Mouse (Mus musculus): ENCODE measurements around the gene Fnd3c2. TPM values are rescaled to one million over a fixed set of nuclear protein-coding genes. Genes with fewer than 3 reads are reported as not detected.
"Not testable (repeated sequence)": the region's sequence is repeated elsewhere in the genome, so short reads cannot be mapped to it uniquely, and the experiment has no call there.

Fnd3c2 gene
- polyA plus RNA-seq (2015; fragmentation: Nextera tagmentation; extraction: Ambion mirVana) = not detected in 2 replicates

DNA sequence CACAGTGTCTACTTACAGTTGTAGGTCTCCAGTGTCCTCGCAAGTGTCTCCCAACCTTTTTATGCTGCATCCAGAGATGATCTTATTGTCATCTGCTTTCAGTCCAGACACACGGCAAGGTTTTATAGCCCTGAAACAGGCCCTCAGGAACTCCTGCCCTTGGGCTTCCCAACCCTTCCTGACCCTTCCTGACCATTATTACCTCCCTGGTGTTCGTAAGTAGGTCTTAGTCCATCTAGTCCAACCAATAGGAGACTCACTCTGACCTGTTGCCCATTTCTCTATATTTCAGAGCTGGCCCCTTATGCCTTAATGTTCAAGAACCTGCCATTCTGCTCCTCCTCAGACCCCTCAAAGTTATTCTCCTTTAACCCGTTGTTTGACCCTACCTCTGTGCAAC is at the start of gene Fnd3c2:
Gene Fnd3c2, minus strand, starts transcription at position 101 of the 400 bp plus-strand sequence.
- H3K27me3 ChIP-seq (ENCODE audit: insufficient read depth, low read length) = peaks cover 3% of the 10 kb centered on the region; the same call in 1 of the 2 replicates
- 84% methylated on average over 4 of the region's 4 CpGs for WGBS
- H3K9me3 ChIP-seq (ENCODE audit: low read length) = no peaks in the 10 kb centered on the region
- H3K4me3 ChIP-seq (ENCODE audit: low read length) = no peak within 1 kb of the TSS
- no peak within 1 kb of the TSS for H3K9ac ChIP-seq (replicated peaks; ENCODE audit: low read length)
- no peaks in the 10 kb centered on the region for H3K36me3 ChIP-seq (ENCODE audit: insufficient read depth, low read length)
- H3K4me2 ChIP-seq (replicated peaks; ENCODE audit: low read depth, low read length) = no peak within 1 kb of the TSS
- no peak for ATAC-seq (ENCODE audit: low FRiP score, low TSS enrichment)
- H3K4me1 ChIP-seq (ENCODE audit: insufficient read depth, low read length) = no peaks in the 10 kb centered on the region
- no peak within 1 kb of the TSS for H3K27ac ChIP-seq (ENCODE audit: low read length)

GRCm38 (mm10) chrX:106284441-106284840 is 29.3 kb upstream of the Fnd3c2 start:
- WGBS = 89% methylated on average over 2 of the region's 2 CpGs
- Histone ChIP-seq H3K27ac (ENCODE audit: low read length) (no peak overlapping the region), H3K4me3 (ENCODE audit: low read length) (no peak overlapping the region), H3K4me1 (ENCODE audit: insufficient read depth, low read length) (no peaks in the 10 kb centered on the region), H3K9ac (replicated peaks; ENCODE audit: low read length) (no peak overlapping the region), H3K9me3 (ENCODE audit: low read length) (no peaks in the 10 kb centered on the region), H3K4me2 (replicated peaks; ENCODE audit: low read depth, low read length) (no peak overlapping the region), H3K27me3 (ENCODE audit: insufficient read depth, low read length) (no peaks in the 10 kb centered on the region; the same call in 1 of the 2 replicates), H3K36me3 (ENCODE audit: insufficient read depth, low read length) (no peaks in the 10 kb centered on the region)
- ATAC-seq (ENCODE audit: low FRiP score, low TSS enrichment) = no peak

- H3K9me3 ChIP-seq (ENCODE audit: low read length) = peaks cover 12% of the 10 kb centered on the region
- H3K9ac ChIP-seq (replicated peaks; ENCODE audit: low read length) = 0 out of 2 replicates have a peak within 1 kb of the TSS, but pooled peaks have one; percentile 77
- H3K4me2 ChIP-seq (replicated peaks; ENCODE audit: low read depth, low read length) = peak within 1 kb of the TSS; percentile 54
- H3K4me3 ChIP-seq (ENCODE audit: low read length) = peak within 1 kb of the TSS; percentile 65
- no peak for ATAC-seq (ENCODE audit: low FRiP score, low TSS enrichment)
- H3K4me1 ChIP-seq (ENCODE audit: insufficient read depth, low read length) = no peaks in the 10 kb centered on the region
- no peaks in the 10 kb centered on the region for H3K27me3 ChIP-seq (ENCODE audit: insufficient read depth, low read length)
- WGBS = 85% methylated on average over 25 of the region's 25 CpGs
- H3K27ac ChIP-seq (ENCODE audit: low read length) = no peak within 1 kb of the TSS
- H3K36me3 ChIP-seq (ENCODE audit: insufficient read depth, low read length) = no peaks in the 10 kb centered on the region
These were observed 34.1 kb downstream of the Fnd3c2 start, which contains the start of gene Taf9b for GRCm38 (mm10) chrX:106221058-106221457. Gene Taf9b, minus strand, starts transcription at chrX:106221158.

DNA sequence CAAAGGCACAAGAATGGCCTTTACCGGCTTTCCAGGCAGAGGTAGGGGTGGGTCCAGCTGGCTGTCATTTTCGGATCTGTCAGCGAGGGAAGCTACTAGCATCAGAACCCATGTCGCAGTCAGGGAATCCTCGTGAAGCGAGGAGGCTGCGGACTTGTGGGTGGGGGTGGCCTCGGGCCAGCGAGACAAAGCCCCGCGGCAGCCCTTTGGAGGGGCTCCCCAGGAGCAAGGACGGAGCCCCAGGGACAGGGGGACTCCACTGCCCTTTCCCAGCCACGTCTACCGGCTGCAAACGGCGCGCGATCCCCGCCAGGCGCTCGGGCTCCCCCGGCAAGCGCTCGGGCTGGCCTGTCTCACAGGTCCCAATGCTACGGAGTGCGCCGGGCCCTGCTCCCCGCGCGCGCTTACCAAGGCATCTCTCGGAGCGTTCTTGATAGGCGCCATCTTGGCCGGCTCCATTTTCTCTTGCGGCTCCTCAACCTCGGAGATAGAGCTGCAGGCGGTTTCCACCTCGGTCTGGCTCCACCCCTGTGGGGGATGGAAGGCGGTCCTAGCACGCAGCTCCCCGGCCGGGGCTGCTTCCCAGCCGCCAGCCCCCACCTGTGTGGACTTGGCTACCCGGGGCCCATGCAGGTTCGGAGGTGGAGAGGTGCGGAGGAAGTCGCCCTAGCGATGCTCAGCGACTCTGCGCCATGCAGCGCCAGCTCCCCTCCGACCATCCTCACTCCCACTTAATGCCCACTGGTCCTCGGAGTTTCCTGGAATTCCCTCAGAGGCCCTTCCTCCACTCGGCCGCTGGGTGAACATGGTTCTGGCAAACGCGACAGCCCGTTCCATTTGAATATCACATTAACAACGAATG is 35.8 kb downstream of the Fnd3c2 start:
- no peaks in the 10 kb centered on the region for H3K27me3 ChIP-seq (ENCODE audit: insufficient read depth, low read length)
- peak overlapping the region; percentile 58; the same call in 1 of the 2 replicates for H3K27ac ChIP-seq (ENCODE audit: low read length)
- peak overlapping the region; percentile 54 for H3K4me2 ChIP-seq (replicated peaks; ENCODE audit: low read depth, low read length)
- H3K36me3 ChIP-seq (ENCODE audit: insufficient read depth, low read length) = no peaks in the 10 kb centered on the region
- peak; percentile 96 for ATAC-seq (ENCODE audit: low FRiP score, low TSS enrichment)
- peaks cover 12% of the 10 kb centered on the region for H3K9me3 ChIP-seq (ENCODE audit: low read length)
- peak overlapping the region; percentile 77 for H3K9ac ChIP-seq (replicated peaks; ENCODE audit: low read length)
- 21% methylated on average over 60 of the region's 60 CpGs for whole genome bisulfite sequencing
- peak overlapping the region; percentile 65 for H3K4me3 ChIP-seq (ENCODE audit: low read length)
- no peaks in the 10 kb centered on the region for H3K4me1 ChIP-seq (ENCODE audit: insufficient read depth, low read length)

DNA sequence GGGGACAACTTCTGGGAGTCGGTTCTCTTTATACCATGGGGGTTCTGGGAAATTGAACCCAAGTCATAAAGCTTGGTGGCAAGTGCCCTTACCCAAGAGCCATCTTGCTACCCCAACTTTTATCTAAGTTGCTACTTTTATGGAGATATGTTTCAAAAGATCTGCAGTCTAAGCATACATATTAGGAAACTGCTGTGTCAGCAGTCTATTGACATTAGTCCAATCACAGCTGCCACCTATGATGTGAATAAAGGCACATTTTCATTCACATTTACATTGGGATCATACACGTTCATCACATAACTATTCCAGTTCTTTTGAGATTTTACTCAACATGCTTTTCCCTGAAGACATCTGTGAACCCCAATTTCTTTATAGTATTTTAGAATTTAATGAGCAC is 46.1 kb downstream of the Fnd3c2 start:
- H3K9me3 ChIP-seq (ENCODE audit: low read length) = no peaks in the 10 kb centered on the region
- H3K36me3 ChIP-seq (ENCODE audit: insufficient read depth, low read length) = no peaks in the 10 kb centered on the region
- no peaks in the 10 kb centered on the region for H3K4me1 ChIP-seq (ENCODE audit: insufficient read depth, low read length)
- H3K27ac ChIP-seq (ENCODE audit: low read length) = no peak overlapping the region
- H3K4me3 ChIP-seq (ENCODE audit: low read length) = no peak overlapping the region
- no peak overlapping the region for H3K4me2 ChIP-seq (replicated peaks; ENCODE audit: low read depth, low read length)
- no peak for ATAC-seq (ENCODE audit: low FRiP score, low TSS enrichment)
- no peak overlapping the region for H3K9ac ChIP-seq (replicated peaks; ENCODE audit: low read length)
- 85% methylated on average over 2 of the region's 2 CpGs for WGBS
- no peaks in the 10 kb centered on the region for H3K27me3 ChIP-seq (ENCODE audit: insufficient read depth, low read length)

DNA sequence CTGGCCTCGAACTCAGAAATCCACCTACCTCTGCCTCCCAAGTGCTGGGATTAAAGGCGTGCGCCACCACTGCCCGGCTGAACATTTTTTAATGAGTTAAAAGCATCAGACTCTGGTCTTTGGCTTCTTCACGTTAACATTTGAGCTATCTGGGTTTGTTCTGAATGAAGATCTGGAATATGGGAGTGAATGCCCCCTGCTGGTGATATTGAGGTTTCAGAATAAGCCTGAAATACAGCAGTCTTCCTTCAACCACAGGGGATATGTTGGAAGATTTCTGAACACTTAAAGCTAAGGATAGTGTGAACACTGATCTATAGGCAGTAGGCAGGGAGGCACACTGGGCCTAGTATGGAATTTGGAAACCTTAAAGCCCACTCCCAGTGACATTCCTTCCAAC is 56.3 kb downstream of the Fnd3c2 start:
- Histone ChIP-seq H3K27me3 (ENCODE audit: insufficient read depth, low read length) (no peaks in the 10 kb centered on the region), H3K9me3 (ENCODE audit: low read length) (no peaks in the 10 kb centered on the region), H3K9ac (replicated peaks; ENCODE audit: low read length) (no peak overlapping the region), H3K36me3 (ENCODE audit: insufficient read depth, low read length) (peaks cover 31% of the 10 kb centered on the region), H3K4me3 (ENCODE audit: low read length) (no peak overlapping the region), H3K4me1 (ENCODE audit: insufficient read depth, low read length) (no peaks in the 10 kb centered on the region), H3K4me2 (replicated peaks; ENCODE audit: low read depth, low read length) (no peak overlapping the region), H3K27ac (ENCODE audit: low read length) (no peak overlapping the region)
- WGBS = 85% methylated on average over 5 of the region's 5 CpGs
- no peak for ATAC-seq (ENCODE audit: low FRiP score, low TSS enrichment)

GRCm38 (mm10) chrX:106197308-106197707 is 57.9 kb downstream of the Fnd3c2 start:
- 67% methylated on average over 5 of the region's 5 CpGs for WGBS

DNA sequence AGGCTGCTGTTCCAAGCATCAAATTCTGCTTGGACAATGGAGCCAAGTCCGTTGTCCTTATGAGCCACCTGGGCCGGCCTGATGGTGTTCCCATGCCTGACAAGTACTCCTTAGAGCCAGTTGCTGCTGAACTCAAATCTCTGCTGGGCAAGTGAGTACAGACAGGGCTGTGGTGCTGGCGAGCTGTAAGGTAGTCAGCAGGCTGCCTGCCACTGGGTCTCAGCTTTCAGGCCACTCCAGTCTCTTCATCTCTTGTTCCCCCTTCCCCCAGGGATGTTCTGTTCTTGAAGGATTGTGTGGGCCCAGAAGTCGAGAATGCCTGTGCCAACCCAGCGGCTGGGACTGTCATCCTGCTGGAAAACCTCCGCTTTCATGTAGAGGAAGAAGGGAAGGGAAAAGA is 60.8 kb downstream of the Fnd3c2 start:
- H3K4me1 ChIP-seq (ENCODE audit: insufficient read depth, low read length); ATAC-seq (ENCODE audit: low FRiP score, low TSS enrichment); H3K27ac ChIP-seq (ENCODE audit: low read length); H3K9ac ChIP-seq (replicated peaks; ENCODE audit: low read length); H3K4me2 ChIP-seq (replicated peaks; ENCODE audit: low read depth, low read length); H3K27me3 ChIP-seq (ENCODE audit: insufficient read depth, low read length); H3K9me3 ChIP-seq (ENCODE audit: low read length); H3K4me3 ChIP-seq (ENCODE audit: low read length): not testable (repeated sequence)
- H3K36me3 ChIP-seq (ENCODE audit: insufficient read depth, low read length) = peaks cover 16% of the 10 kb centered on the region
- 90% methylated on average over 6 of the region's 6 CpGs for WGBS

More at GRCm38 (mm10) chrX:106197308-106197707, 57.9 kb downstream of the Fnd3c2 start:
- no peak for ATAC-seq (ENCODE audit: low FRiP score, low TSS enrichment)
- Histone ChIP-seq H3K36me3 (ENCODE audit: insufficient read depth, low read length) (peaks cover 29% of the 10 kb centered on the region), H3K4me3 (ENCODE audit: low read length) (no peak overlapping the region), H3K9me3 (ENCODE audit: low read length) (no peaks in the 10 kb centered on the region), H3K4me1 (ENCODE audit: insufficient read depth, low read length) (no peaks in the 10 kb centered on the region), H3K27me3 (ENCODE audit: insufficient read depth, low read length) (no peaks in the 10 kb centered on the region), H3K9ac (replicated peaks; ENCODE audit: low read length) (no peak overlapping the region), H3K27ac (ENCODE audit: low read length) (no peak overlapping the region), H3K4me2 (replicated peaks; ENCODE audit: low read depth, low read length) (no peak overlapping the region)

DNA sequence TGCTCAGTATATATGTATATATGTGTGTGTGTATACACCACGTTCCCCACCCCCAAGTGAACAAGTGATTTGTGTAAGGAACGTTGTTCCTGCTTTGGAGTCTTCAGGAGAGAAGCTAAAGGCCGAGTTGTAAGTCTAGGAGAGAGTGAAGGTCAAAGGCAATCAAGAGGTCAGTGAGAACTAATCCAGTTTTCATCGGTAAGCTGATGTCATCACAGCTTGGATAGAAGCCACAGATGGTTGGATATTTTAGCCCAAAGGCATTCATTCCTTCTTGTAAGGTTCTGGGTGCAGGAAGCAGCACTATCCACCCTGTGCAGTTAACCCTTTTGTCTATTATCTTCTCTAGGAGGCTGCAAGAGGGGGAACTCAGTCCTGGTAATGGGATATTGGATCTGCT is 65.1 kb downstream of the Fnd3c2 start:
- H3K4me3 ChIP-seq (ENCODE audit: low read length) = peak overlapping the region; percentile 62
- H3K9ac ChIP-seq (replicated peaks; ENCODE audit: low read length) = no peak overlapping the region

DNA sequence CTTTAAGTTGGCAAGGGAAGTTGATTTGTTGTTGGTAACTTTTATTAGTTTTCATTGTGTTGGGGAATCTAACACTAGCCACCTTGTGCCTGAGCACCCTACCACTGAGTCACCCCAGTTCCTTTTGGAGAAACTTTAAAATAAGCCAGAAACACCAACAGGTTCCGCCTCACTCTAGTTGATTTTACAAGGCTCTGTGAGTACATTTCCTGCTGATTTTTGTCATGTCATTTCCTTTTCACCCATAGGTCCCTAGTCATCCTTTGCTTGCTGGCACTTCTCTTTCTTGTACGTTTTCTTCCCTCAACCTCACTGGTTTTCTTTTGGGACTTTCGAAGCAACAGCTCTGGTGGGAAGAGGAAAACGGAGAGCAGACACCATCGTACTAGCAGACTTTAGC is 65.8 kb downstream of the Fnd3c2 start:
- peak overlapping the region; percentile 53 for H3K9ac ChIP-seq (replicated peaks; ENCODE audit: low read length)
- peaks cover 15% of the 10 kb centered on the region; the same call in 1 of the 2 replicates for H3K4me1 ChIP-seq (ENCODE audit: insufficient read depth, low read length)
- H3K4me2 ChIP-seq (replicated peaks; ENCODE audit: low read depth, low read length) = peak overlapping the region; percentile 61
- 67% methylated on average over 5 of the region's 5 CpGs for WGBS
- ATAC-seq (ENCODE audit: low FRiP score, low TSS enrichment) = no peak
- 0 out of 2 replicates have a peak, but pooled peaks cover 3% of the 10 kb centered on the region for H3K36me3 ChIP-seq (ENCODE audit: insufficient read depth, low read length)
- H3K27me3 ChIP-seq (ENCODE audit: insufficient read depth, low read length) = no peaks in the 10 kb centered on the region; the same call in 1 of the 2 replicates
- H3K4me3 ChIP-seq (ENCODE audit: low read length) = peak overlapping the region; percentile 62
- H3K9me3 ChIP-seq (ENCODE audit: low read length) = no peaks in the 10 kb centered on the region
- no peak overlapping the region for H3K27ac ChIP-seq (ENCODE audit: low read length)

More for the DNA sequence above, 65.1 kb downstream of the Fnd3c2 start:
- Histone ChIP-seq H3K9me3 (ENCODE audit: low read length) (no peaks in the 10 kb centered on the region), H3K4me2 (replicated peaks; ENCODE audit: low read depth, low read length) (peak overlapping the region; percentile 61), H3K27me3 (ENCODE audit: insufficient read depth, low read length) (no peaks in the 10 kb centered on the region; the same call in 1 of the 2 replicates), H3K4me1 (ENCODE audit: insufficient read depth, low read length) (peaks cover 15% of the 10 kb centered on the region; the same call in 1 of the 2 replicates), H3K36me3 (ENCODE audit: insufficient read depth, low read length) (peaks cover 5% of the 10 kb centered on the region; the same call in 1 of the 2 replicates), H3K27ac (ENCODE audit: low read length) (no peak overlapping the region)
- 43% methylated on average over 4 of the region's 4 CpGs for WGBS
- ATAC-seq (ENCODE audit: low FRiP score, low TSS enrichment) = no peak
